Mouse (Mus musculus) megakaryocyte, embryonic 14.5 days (primary cell): ENCODE measurements around the gene H1foo.

Source experiments
- FLI1 ChIP-seq: IDR thresholded peaks from 2 replicates; pipeline ENCODE4 v1.6.1; 2012; ENCODE audit warnings: low read length, inconsistent platforms, mixed read lengths
- GATA1 ChIP-seq: IDR thresholded peaks from 3 replicates; pipeline ENCODE4 v1.6.1; 2012; ENCODE audit warnings: mixed read lengths, low read length, inconsistent platforms, borderline replicate concordance

- TF ChIP-seq FLI1 (no peak), GATA1 (no peak)
These were observed 18.9 kb downstream of the H1foo start for GRCm38 (mm10) chr6:115963656-115964055.
